Mouse (Mus musculus) layer of hippocampus, adult 9-10 months (tissue): Measurements from ENCODE around the gene Carm1.
"Not testable (repeated sequence)": the region's sequence is repeated elsewhere in the genome, so short reads cannot be mapped to it uniquely, and the experiment has no call there.

Source experiments
- DNase-seq: peaks from one replicate; pipeline ENCODE4 v3.0.0; 2022; ENCODE audit warnings: low spot score

Carm1 gene

DNA sequence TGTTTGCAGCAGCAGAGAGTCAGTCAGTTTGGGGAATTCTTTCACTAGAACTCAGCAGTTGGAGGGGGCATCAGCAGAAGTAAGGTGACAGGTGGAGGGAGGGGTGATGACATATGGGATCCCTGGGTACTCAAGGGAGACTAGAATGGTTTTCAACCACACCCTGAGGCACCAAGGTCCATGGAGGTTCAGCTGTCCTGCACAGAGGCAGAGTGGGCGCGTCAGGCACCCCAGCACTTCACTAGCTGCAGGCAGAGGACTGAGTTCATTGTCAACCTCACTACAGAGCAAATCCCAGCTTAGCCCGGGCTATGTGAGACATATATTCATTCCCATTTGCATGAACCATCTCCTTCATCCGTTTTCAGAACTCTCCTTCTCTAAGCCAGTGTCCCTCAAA is 9.7 kb upstream of the Carm1 start:
- no peak for DNase-seq

GRCm38 (mm10) chr9:21539981-21540753 is 6.5 kb upstream of the Carm1 start:
- DNase-seq: no peak

DNA sequence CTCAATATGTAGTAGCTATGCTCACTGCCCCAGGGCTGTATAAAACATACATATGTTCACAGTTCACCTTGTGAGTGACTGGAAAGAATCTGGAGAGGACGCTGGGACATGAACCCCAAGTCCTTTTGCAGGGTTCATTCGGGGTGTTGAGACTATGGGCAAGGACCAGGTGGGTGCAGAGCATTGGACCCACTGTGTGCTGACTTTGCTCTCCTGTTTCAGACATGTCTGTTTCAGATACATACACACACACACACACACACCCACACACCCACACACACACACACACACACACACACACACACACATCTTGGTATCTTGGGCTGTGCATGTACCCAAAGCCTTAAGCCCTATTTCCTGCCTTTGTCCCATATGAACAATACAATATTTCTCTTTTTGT is 4.7 kb upstream of the Carm1 start:
- DNase-seq: not testable (repeated sequence)

GRCm38 (mm10) chr9:21545351-21545915 is 1.3 kb upstream of the Carm1 start:
- no peak for DNase-seq

DNA sequence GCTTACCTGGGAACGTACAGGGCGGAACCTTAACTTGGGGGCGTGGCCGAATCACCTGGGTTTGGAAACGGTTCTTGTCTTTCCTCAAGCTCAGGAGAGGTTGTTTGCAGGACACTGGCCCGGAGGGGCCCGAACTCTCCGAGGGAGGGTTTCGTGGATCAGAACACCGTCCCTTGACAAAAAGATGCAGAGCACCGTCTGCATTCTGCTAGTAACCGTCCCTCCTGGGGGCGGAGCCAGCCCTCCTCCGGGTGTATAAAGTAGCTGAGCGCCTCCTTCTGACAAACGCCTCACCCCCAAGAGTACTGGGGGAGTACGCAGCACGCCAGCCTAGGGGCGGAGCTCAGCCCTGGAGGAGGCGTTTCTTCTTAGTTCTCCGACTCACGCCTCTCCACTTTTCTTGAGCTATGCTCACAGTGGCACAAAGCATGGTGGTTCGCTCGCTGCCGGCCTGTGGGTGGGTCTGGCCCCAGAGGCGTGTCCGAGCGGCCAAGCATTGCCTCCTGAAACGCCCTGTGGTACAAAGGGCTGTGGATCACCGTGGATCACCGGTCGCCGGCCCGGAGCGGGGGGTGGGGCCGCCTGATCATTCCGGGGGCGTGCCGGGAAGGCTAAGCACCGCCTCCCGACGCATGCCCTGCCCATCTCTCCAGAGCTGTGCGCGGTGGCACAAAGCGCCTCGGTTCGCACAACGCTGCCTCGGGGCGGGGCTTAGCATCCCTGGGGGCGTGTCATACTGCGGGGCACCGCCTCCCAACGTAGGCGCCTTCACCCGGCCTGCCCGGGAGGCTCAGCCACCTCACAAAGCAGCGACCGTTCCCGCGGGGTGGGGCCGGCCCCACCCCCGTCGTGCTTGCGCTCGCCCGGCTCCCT is 542 bp upstream of the Carm1 start:
- peak; percentile 91 for DNase-seq

GRCm38 (mm10) chr9:21547075-21547941 is 614 bp downstream of the Carm1 start:
- no peak for DNase-seq

GRCm38 (mm10) chr9:21551049-21551448 is 4.4 kb downstream of the Carm1 start:
- no peak for DNase-seq

DNA sequence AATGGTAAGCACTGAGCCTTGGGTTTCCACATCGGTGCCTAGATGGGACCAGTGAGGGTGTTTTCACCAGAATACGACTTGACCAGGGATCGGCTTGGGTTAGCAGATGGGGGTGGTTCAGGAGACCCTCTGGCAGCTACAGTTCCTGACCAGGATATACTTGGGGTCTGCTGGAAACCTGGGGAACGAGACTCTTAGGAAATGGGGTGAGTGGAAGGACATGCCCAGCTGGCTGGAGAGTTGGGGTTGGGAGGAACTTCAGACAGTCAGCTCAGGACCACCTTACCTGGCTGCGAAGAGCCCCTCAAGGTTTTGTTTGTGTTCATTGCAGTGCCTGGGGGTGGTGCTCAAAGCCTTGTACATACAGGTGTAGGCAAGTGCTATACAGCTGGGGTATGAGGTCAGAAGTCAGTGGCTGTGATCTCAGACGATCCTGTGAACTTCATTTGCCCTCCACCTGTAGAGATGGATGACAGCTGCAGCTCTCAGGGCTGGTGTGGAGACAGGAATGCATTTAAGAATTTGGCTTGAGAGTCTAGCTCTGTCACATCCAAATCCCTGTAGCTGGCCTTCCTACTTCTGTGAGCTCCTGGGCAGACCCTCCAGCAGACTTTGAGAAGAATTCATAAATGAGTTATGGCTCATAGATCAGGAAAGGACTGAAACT is 7.0 kb downstream of the Carm1 start:
- DNase-seq: no peak

DNA sequence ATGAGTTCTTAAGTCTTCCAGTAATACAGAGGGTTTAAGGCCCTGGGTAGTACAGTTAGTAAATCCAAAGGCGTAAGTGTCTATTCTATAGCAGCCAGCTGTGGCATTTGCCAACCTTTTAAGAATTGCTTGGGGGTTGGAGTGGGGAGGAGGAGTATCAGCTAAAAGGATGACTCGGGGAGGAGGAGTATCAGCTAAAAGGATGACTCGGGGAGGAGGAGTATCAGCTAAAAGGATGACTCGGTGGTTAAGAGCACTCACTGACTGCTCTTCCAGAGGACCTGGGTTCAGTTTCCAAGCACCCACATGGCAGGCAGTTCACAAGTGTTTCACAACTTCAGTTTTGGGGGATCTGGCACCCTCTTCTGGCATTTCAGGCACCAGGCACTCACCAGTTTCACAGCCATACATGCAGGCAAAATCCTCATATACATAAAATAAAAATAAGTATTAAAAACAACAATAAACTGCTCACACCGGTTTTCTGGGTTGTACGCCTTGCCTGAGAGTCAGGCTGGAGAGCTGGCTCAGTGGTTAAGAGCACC is 8.6 kb downstream of the Carm1 start:
- no peak for DNase-seq

DNA sequence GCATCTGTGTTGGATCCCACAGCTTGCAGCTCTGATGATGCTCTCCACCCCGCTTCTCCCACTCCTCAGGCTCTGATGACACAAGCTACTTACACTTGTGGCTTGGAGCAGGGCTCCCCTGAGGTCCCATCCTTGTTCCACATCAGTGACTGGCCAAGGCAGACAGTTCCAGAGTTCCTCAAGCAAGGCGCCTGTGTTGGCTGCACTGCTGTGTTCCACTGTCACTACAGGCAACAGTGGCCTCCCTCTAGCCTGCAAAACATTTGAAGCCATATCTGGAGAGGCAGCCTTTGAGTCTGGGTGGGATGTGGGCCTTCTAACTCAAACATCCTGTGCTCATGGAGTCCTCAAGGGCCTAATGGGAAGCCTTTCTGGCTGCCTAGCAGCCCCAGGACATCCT is 10.3 kb downstream of the Carm1 start:
- no peak for DNase-seq

GRCm38 (mm10) chr9:21557556-21557955 is 10.9 kb downstream of the Carm1 start:
- DNase-seq: no peak

DNA sequence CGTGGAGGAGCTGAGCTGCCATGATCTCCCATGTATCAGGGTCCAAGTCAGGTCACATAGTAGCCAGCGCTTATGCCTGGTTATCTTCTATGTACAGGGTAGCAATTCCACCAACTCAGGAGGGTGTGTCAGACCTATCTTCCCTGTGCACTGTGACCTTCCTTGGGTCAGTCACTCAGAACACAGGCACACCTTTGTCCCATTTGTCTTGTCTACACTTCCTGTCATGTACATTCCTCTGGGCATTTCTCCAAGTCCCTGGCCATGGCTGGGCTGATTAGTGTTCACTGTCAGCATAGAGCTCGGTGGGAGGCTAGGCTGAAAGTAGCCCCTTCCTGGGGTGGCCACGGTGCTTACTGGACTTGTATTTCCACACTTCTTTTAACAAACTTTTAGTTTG is 11.7 kb downstream of the Carm1 start:
- no peak for DNase-seq

GRCm38 (mm10) chr9:21559151-21559550 is 12.5 kb downstream of the Carm1 start:
- no peak for DNase-seq

GRCm38 (mm10) chr9:21564420-21564819 is 17.7 kb downstream of the Carm1 start:
- DNase-seq: no peak

DNA sequence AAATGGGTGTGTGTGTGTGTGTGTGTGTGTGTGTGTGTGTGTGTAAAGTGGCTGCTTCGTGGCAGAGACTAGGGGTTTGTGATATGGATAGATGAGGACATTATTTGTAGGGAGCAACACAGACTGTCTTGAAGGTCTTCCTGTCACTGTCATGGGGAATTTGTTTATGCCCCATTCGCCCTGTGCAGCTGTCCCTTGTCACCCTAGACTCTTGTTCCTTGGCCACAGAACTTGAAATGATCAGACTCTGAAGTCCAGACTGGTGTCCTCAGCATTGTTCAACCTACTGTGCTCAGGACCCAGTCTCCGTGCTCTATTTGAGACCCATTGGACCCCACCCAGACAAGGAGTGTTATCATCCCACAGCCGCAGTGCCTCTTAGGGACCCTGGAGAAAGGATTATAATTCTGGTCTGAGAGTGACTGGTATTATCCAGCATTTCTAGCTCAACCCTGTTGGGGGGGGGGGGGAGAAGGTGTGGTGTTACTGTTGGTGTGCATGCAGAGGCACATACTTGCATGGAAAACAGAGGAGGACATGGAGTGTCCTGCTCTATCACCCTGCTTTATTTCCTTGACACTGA is 18.4 kb downstream of the Carm1 start:
- no peak for DNase-seq

DNA sequence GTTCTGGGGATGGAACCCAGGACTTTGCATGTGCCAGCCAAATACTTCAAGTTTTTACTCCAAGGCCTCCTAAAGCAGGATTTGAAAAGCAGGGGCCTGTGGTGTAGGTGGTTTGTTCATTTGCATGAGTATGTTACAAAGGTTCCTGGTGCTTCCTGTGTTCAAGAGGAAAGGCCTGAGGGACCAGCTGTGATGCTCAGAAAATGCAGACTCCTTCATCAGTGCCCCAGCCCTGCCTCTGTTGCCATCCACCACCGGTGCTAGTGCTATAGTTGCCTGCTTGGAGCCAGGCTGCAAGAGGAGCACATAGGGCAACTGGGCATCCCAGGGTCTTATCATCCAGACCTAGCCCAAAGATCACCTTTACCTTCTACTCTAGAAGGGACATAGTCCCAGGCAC is 19.8 kb downstream of the Carm1 start:
- no peak for DNase-seq

- no peak for DNase-seq
Measured at GRCm38 (mm10) chr9:21567051-21567450, 20.4 kb downstream of the Carm1 start.

GRCm38 (mm10) chr9:21568657-21569255 is 22.1 kb downstream of the Carm1 start:
- no peak for DNase-seq

DNA sequence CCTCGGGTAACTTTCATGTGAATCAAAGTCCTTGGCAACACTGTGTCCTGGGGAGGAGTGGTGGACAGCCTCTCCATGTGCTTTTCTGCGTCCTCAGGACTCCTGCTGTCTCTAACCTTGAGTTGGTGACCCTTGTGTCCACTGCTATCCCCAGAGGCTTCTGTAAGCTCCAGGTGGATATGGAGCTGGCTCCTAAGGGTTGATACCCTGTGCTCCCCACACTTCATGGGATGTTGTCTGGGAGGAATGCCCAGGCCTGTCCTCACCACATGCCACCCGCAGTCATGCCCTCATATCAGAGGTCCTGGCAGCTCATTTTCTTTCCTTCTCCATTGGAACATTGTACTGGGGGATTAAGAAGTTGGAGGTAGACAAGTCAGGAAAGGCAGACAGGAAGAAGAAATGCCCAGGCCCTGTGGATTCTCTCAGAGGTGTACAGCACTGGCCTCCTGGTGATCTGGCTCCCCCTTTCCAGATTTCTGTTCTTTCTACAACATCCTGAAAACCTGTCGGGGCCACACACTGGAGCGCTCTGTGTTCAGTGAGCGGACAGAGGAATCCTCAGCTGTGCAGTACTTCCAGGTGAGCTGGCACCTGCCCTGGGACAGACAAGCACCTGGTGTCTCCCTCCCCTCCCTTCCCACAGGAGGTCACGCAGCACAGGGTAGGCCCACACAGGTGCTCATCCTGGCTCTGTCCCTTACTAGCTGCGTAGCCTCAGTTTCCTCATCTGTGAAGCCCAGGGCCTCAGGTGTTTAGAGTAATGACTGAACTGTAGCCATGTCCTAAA is 27.5 kb downstream of the Carm1 start:
- no peak for DNase-seq

DNA sequence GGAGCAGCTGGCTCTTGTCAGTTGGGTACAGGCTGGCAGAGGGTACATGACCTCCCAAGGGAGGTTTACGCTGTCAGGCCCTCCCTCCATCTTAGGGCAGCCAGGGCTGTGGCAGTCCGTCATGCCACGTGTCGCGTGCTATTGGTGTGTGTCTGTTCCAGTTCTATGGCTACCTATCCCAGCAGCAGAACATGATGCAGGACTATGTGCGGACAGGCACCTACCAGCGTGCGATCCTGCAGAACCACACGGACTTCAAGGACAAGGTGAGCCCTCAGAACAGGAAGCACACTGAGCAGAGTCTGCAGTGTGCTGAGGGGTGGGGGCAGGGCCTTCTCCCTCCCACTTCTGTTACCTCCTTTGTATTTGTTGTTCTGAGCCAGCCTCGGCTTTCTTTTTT is 28.6 kb downstream of the Carm1 start:
- no peak for DNase-seq
